Mouse (Mus musculus): ENCODE measurements around the gene Vmn1r9. TPM values are rescaled to one million over a fixed set of nuclear protein-coding genes. Genes with fewer than 3 reads are reported as not detected.
"Not testable (repeated sequence)": the region's sequence is repeated elsewhere in the genome, so short reads cannot be mapped to it uniquely, and the experiment has no call there.

Vmn1r9 gene
- not detected in 2 replicates for polyA plus RNA-seq (2016; fragmentation: Nextera tagmentation; extraction: Ambion mirVana)

DNA sequence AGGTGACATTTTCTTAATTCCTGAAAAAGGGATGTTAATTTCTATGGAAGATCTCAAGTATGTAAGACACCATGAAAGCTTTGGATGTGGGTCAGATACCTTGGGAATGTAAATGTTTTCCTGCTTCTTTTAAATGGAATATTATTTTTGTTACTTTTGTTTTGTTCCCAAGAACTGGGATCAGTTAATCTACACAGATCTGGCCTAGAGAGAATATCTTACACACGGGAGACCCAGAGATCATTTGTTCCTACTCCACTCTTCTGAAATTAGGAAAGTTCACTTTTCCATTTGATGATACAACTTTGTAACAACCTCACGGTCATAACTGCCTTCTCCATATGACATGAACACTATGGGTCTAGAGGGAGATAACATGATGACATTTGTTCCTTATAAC lies at the start of gene Vmn1r9:
Vmn1r9 (plus strand) TSS at position 301 of the 400 bp plus-strand sequence.
- Histone ChIP-seq H3K36me3 (no peaks in the 10 kb centered on the region), H3K4me1 (no peaks in the 10 kb centered on the region), H3K27me3 (no peaks in the 10 kb centered on the region), H3K4me3 (no peak within 1 kb of the TSS), H3K27ac (no peak within 1 kb of the TSS), H3K4me2 (replicated peaks) (no peak within 1 kb of the TSS), H3K9me3 (replicated peaks) (no peaks in the 10 kb centered on the region), H3K9ac (no peak within 1 kb of the TSS)
- 80% methylated on average over 2 of the region's 2 CpGs for WGBS
- ATAC-seq (ENCODE audit: low FRiP score): no peak

- 90% methylated on average over 2 of the region's 2 CpGs for WGBS
- not testable (repeated sequence) for H3K27ac ChIP-seq; H3K4me3 ChIP-seq; H3K9me3 ChIP-seq (replicated peaks); ATAC-seq (ENCODE audit: low FRiP score); H3K4me2 ChIP-seq (replicated peaks); H3K27me3 ChIP-seq; H3K9ac ChIP-seq; H3K4me1 ChIP-seq; H3K36me3 ChIP-seq
These were observed 41.4 kb upstream of the Vmn1r9 start, which contains the start of gene Vmn1r7 for GRCm38 (mm10) chr6:57025224-57025623. Gene Vmn1r7 (minus strand): TSS chr6:57025324.

DNA sequence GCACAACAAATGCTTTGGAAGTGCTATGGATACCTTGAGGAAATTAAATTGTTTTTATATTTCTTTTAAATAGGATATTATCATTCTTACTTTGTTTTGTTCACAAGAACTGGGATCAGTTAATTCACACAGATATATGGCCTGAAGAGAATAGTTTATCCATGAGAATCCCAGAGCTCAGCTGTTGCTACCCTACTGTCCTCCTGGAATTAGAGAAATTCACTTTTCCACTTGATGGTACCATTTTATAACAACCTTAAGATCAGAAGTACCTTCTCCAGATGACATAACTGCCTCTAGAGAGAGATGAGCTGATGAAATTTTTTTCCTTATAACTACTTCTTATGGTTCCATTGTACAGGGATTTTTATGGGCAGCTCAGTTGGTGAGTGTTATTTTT lies 34.6 kb upstream of the Vmn1r9 start, which contains the start of gene Vmn1r8:
Vmn1r8 (plus strand) TSS at position 301 of the 400 bp plus-strand sequence.
- no peaks in the 10 kb centered on the region for H3K36me3 ChIP-seq
- no peak for ATAC-seq (ENCODE audit: low FRiP score)
- H3K4me2 ChIP-seq (replicated peaks): no peak within 1 kb of the TSS
- no peaks in the 10 kb centered on the region for H3K4me1 ChIP-seq
- H3K9ac ChIP-seq: no peak within 1 kb of the TSS
- H3K4me3 ChIP-seq: no peak within 1 kb of the TSS
- no peaks in the 10 kb centered on the region for H3K27me3 ChIP-seq
- H3K27ac ChIP-seq: no peak within 1 kb of the TSS
- H3K9me3 ChIP-seq (replicated peaks): no peaks in the 10 kb centered on the region

DNA sequence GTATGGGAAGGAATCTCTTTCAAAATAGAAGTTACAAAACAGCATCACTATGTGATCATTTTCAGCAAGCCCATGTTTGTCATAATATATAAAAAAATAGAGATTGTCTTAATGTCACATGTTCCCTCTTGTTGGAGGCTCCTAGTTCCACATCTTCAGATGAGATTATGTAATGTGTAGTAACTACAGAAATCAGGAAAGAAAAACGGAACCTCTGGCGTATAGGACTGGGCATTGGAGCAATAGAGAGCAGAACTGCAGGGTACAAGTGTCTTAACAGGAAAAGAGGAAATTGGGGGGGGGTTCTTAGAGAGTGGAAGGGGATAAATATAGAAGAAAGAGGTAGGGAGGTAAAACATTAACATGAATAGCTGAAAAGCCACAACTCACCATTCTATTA lies 31.9 kb upstream of the Vmn1r9 start:
- Histone ChIP-seq H3K4me1 (no peaks in the 10 kb centered on the region), H3K27ac (no peak overlapping the region), H3K9me3 (replicated peaks) (no peaks in the 10 kb centered on the region), H3K4me2 (replicated peaks) (no peak overlapping the region), H3K9ac (no peak overlapping the region), H3K27me3 (no peaks in the 10 kb centered on the region), H3K36me3 (no peaks in the 10 kb centered on the region), H3K4me3 (no peak overlapping the region)
- WGBS: 89% methylated on average over 2 of the region's 2 CpGs
- no peak for ATAC-seq (ENCODE audit: low FRiP score)

DNA sequence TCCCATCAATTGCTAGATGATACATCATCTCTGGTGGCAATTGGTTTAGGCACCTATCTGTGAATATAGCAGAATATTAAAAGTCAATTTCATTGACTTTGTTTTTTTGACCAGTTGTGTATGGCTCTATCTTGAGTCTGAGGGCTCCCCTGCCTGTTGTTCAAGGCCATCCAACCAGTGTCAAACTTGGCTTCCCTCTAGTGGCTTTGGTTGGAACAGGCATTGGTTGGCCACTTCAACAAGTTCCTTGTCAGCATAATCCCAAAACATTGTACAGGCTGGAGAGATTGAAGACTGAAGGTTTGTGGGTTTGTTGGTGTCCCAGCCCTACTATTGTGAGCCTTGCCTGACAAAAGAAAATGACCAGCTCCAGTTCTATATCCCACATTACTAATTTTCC lies 2.9 kb upstream of the Vmn1r9 start:
- Histone ChIP-seq H3K4me2 (replicated peaks) (no peak overlapping the region), H3K36me3 (no peaks in the 10 kb centered on the region), H3K9ac (no peak overlapping the region), H3K9me3 (replicated peaks) (no peaks in the 10 kb centered on the region), H3K27ac (no peak overlapping the region), H3K4me3 (no peak overlapping the region), H3K4me1 (no peaks in the 10 kb centered on the region), H3K27me3 (no peaks in the 10 kb centered on the region)
- no peak for ATAC-seq (ENCODE audit: low FRiP score)

DNA sequence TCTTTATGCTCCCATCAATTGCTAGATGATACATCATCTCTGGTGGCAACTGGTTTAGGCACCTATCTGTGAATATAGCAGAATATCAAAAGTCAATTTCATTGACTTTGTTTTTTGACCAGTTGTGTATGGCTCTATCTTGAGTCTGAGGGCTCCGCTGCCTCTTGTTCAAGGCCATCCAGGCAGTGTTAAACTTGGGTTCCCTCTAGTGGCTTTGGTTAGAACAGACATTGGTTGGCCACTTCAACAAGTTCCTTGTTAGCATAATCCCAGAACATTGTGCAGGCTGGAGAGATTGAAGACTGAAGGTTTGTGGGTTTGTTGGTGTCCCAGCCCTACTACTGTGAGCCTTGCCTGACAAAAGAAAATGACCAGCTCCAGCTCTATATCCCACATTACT lies 39.8 kb downstream of the Vmn1r9 start:
- Histone ChIP-seq H3K27me3 (no peaks in the 10 kb centered on the region), H3K9me3 (replicated peaks) (no peaks in the 10 kb centered on the region), H3K36me3 (no peaks in the 10 kb centered on the region), H3K4me2 (replicated peaks) (no peak overlapping the region), H3K9ac (no peak overlapping the region), H3K4me1 (no peaks in the 10 kb centered on the region), H3K4me3 (no peak overlapping the region), H3K27ac (no peak overlapping the region)
- 67% methylated on average over 1 of the region's 1 CpGs for WGBS
- ATAC-seq (ENCODE audit: low FRiP score): no peak

- 85% methylated on average over 3 of the region's 3 CpGs for WGBS
- no peak within 1 kb of the TSS for H3K27ac ChIP-seq
- H3K9me3 ChIP-seq (replicated peaks): no peaks in the 10 kb centered on the region
- no peaks in the 10 kb centered on the region for H3K4me1 ChIP-seq
- H3K9ac ChIP-seq: no peak within 1 kb of the TSS
- no peak for ATAC-seq (ENCODE audit: low FRiP score)
- H3K36me3 ChIP-seq: no peaks in the 10 kb centered on the region
- no peak within 1 kb of the TSS for H3K4me3 ChIP-seq
- H3K4me2 ChIP-seq (replicated peaks): no peak within 1 kb of the TSS
- H3K27me3 ChIP-seq: no peaks in the 10 kb centered on the region
These were observed 42.6 kb downstream of the Vmn1r9 start, which contains the start of gene Vmn1r10 for GRCm38 (mm10) chr6:57109154-57109553. Gene Vmn1r10 (plus strand): TSS chr6:57109454.

Other genes starting within 250 kb of the Vmn1r9 start
- 92.2 and 98.5 TPM in 2 replicates for gene Fkbp9, start 234.7 kb upstream of the Vmn1r9 start, polyA plus RNA-seq (2016; fragmentation: Nextera tagmentation; extraction: Ambion mirVana)
- gene Nt5c3, start 142.9 kb upstream of the Vmn1r9 start, polyA plus RNA-seq (2016; fragmentation: Nextera tagmentation; extraction: Ambion mirVana): 102 and 106 TPM in 2 replicates
- 0.27 and 0.36 TPM in 2 replicates for gene Vmn1r4, start 142.8 kb upstream of the Vmn1r9 start, polyA plus RNA-seq (2016; fragmentation: Nextera tagmentation; extraction: Ambion mirVana)
- gene Vmn1r5, start 96.5 kb upstream of the Vmn1r9 start, polyA plus RNA-seq (2016; fragmentation: Nextera tagmentation; extraction: Ambion mirVana): not detected in 2 replicates
- not detected in 2 replicates for gene Vmn1r6, start 69.5 kb upstream of the Vmn1r9 start, polyA plus RNA-seq (2016; fragmentation: Nextera tagmentation; extraction: Ambion mirVana)
- not detected in 2 replicates for gene Vmn1r7, start 41.5 kb upstream of the Vmn1r9 start, polyA plus RNA-seq (2016; fragmentation: Nextera tagmentation; extraction: Ambion mirVana)
- not detected in 2 replicates for gene Vmn1r8, start 34.5 kb upstream of the Vmn1r9 start, polyA plus RNA-seq (2016; fragmentation: Nextera tagmentation; extraction: Ambion mirVana)
- gene Vmn1r10, start 42.7 kb downstream of the Vmn1r9 start, polyA plus RNA-seq (2016; fragmentation: Nextera tagmentation; extraction: Ambion mirVana): not detected in 2 replicates
- gene Vmn1r11, start 66.7 kb downstream of the Vmn1r9 start, polyA plus RNA-seq (2016; fragmentation: Nextera tagmentation; extraction: Ambion mirVana): not detected in 2 replicates
- not detected in 2 replicates for gene Vmn1r12, start 90.1 kb downstream of the Vmn1r9 start, polyA plus RNA-seq (2016; fragmentation: Nextera tagmentation; extraction: Ambion mirVana)
- not detected in 2 replicates for gene Vmn1r13, start 136.5 kb downstream of the Vmn1r9 start, polyA plus RNA-seq (2016; fragmentation: Nextera tagmentation; extraction: Ambion mirVana)
- gene Vmn1r14, start 164.9 kb downstream of the Vmn1r9 start, polyA plus RNA-seq (2016; fragmentation: Nextera tagmentation; extraction: Ambion mirVana): not detected in 2 replicates
- gene Vmn1r15, start 191.2 kb downstream of the Vmn1r9 start, polyA plus RNA-seq (2016; fragmentation: Nextera tagmentation; extraction: Ambion mirVana): not detected in 2 replicates